Mouse (Mus musculus) hindbrain, embryonic 13.5 days (tissue): ENCODE data around the gene Rad51b. TPM values are rescaled to one million over a fixed set of nuclear protein-coding genes. Genes with fewer than 3 reads are reported as not detected.

Experiments used
- ATAC-seq: fragments of 200-750 bp; cut with Nextera tagmentation; 2 replicates; pipeline ENCODE4 v1.8.0; 2017; ENCODE audit warnings: moderate TSS enrichment; ENCODE audit not compliant: low FRiP score
- H3K27ac ChIP-seq: fragments of 300-500 bp; sonication (generic); 2 replicates; pipeline ENCODE4 v1.5.1; 2015; ENCODE audit warnings: inconsistent platforms, mild to moderate bottlenecking, moderate library complexity
- H3K27me3 ChIP-seq: fragments of 300-500 bp; sonication (generic); 2 replicates; pipeline ENCODE4 v1.6.1; 2015; ENCODE audit warnings: mild to moderate bottlenecking, inconsistent platforms
- H3K36me3 ChIP-seq: fragments of 300-500 bp; sonication (generic); 2 replicates; pipeline ENCODE4 v1.6.1; 2015; ENCODE audit warnings: mild to moderate bottlenecking, inconsistent platforms
- H3K4me1 ChIP-seq: fragments of 300-500 bp; sonication (generic); replicated peaks from 2 replicates; pipeline ENCODE4 v1.6.1; 2015; ENCODE audit warnings: inconsistent platforms
- H3K4me2 ChIP-seq: fragments of 300-500 bp; sonication (generic); 2 replicates; pipeline ENCODE4 v1.6.1; 2015; ENCODE audit warnings: inconsistent platforms, mild to moderate bottlenecking, moderate library complexity
- H3K4me3 ChIP-seq: fragments of 300-500 bp; sonication (generic); 2 replicates; pipeline ENCODE4 v1.5.1; 2015; ENCODE audit warnings: mild to moderate bottlenecking, inconsistent platforms
- H3K9ac ChIP-seq: fragments of 300-500 bp; sonication (generic); 2 replicates; pipeline ENCODE4 v1.6.1; 2015; ENCODE audit warnings: mild to moderate bottlenecking, inconsistent platforms
- H3K9me3 ChIP-seq: fragments of 300-500 bp; sonication (generic); 2 replicates; pipeline ENCODE4 v1.6.1; 2016; ENCODE audit warnings: inconsistent platforms
- WGBS: fragments of 180-500 bp; shearing (Covaris S2); methylation state at CpG from one replicate; pipeline ENCODE4 v1.1.7; 2015; 5-methylcytosine and 5-hydroxymethylcytosine counted together
- polyA plus RNA-seq: library from polyadenylated mRNA; unstranded; fragments of >200 nt; fragmentation: Nextera tagmentation; extraction: Ambion mirVana; gene quantifications from 2 replicates; pipeline ENCODE4 v1.2.1, GENCODE M21; 2015

Rad51b gene
- polyA plus RNA-seq, 1 experiment from 2014 or later, result 2.4 TPM

DNA sequence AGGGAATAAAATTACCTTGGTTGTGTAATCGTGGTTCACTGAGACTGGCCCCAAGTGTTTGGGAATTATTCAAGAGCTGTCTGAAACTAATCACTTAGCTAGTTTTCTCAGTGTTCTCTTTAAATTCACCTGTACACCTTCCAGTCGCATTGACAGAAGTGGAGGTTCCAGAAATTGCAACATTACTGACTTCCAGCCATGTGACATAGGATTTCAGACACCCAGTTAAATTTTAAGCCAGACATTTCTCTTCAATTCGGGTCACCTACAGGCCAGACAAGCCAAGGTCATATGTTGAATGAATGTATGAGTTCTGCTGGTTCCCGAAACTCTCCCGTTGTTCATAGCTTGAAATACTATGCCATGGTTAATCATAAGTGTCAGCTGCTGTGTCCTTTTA, 260.8 kb downstream of the Rad51b start:
- Histone ChIP-seq H3K4me3 (no peak overlapping the region), H3K36me3 (no peaks in the 10 kb centered on the region), H3K9ac (no peak overlapping the region), H3K4me1 (no peaks in the 10 kb centered on the region), H3K4me2 (no peak overlapping the region), H3K27ac (no peak overlapping the region), H3K9me3 (no peaks in the 10 kb centered on the region), H3K27me3 (no peaks in the 10 kb centered on the region)
- WGBS, result 83% methylated on average over 5 of the region's 5 CpGs
- no peak for ATAC-seq

DNA sequence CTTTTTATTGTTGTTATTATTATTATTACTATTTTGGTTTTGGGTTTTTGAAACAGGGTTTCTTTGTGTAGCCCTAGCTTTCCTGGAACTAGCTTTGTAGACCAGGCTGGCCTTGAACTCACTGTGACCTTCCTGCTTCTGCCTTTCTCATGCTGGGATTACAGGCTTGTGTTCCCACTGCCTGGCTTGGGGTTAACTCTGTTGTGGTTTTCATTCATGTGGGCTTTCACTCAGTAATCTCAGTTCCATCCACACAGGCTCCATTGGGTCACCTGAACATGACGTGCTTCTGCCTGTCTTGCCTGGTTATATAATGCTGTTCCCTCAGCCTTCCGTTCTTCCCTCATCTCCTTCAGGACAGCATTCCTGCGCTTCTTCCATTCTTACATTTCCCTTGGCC, 261.6 kb downstream of the Rad51b start:
- no peak overlapping the region for H3K4me3 ChIP-seq
- no peak overlapping the region for H3K27ac ChIP-seq
- H3K4me1 ChIP-seq, result no peaks in the 10 kb centered on the region
- H3K9me3 ChIP-seq, result no peaks in the 10 kb centered on the region
- ATAC-seq, result no peak
- no peak overlapping the region for H3K4me2 ChIP-seq
- H3K9ac ChIP-seq, result no peak overlapping the region
- no peaks in the 10 kb centered on the region for H3K27me3 ChIP-seq
- H3K36me3 ChIP-seq, result no peaks in the 10 kb centered on the region
- 93% methylated on average over 3 of the region's 3 CpGs for WGBS

DNA sequence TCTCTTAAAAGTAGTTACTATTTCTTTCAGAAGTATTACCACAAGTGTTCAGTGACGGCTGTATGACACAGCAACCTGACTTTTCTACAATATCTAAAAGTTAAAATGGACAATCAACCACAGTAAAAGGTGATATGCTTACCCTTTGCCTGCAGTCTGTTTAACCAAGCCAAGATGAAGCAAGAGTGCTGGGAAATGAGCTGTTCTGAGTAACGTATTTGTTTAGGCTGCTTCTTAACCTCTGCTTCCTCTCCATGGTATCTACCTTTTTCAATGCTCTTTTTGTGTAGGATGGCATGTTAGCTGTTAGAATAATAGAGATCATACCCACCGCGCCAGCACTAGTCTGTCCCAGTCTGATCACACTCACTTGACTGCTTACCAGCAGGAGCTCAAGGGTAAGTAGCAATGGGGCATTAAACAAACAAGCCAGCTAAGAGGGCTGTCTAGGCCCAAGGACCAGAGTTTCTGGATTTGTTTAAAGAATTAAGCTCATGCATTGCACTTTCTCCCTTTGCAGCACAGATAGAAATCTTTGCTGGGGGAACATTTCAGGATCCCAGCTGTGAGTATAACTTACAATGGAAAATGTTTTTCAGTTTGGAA, 262.4 kb downstream of the Rad51b start:
- no peak for ATAC-seq
- no peak overlapping the region for H3K27ac ChIP-seq
- no peak overlapping the region for H3K4me3 ChIP-seq
- H3K9ac ChIP-seq, result no peak overlapping the region
- no peaks in the 10 kb centered on the region for H3K4me1 ChIP-seq
- WGBS, result 67% methylated on average over 4 of the region's 4 CpGs
- no peaks in the 10 kb centered on the region for H3K9me3 ChIP-seq
- H3K36me3 ChIP-seq, result no peaks in the 10 kb centered on the region
- no peaks in the 10 kb centered on the region for H3K27me3 ChIP-seq
- no peak overlapping the region for H3K4me2 ChIP-seq

DNA sequence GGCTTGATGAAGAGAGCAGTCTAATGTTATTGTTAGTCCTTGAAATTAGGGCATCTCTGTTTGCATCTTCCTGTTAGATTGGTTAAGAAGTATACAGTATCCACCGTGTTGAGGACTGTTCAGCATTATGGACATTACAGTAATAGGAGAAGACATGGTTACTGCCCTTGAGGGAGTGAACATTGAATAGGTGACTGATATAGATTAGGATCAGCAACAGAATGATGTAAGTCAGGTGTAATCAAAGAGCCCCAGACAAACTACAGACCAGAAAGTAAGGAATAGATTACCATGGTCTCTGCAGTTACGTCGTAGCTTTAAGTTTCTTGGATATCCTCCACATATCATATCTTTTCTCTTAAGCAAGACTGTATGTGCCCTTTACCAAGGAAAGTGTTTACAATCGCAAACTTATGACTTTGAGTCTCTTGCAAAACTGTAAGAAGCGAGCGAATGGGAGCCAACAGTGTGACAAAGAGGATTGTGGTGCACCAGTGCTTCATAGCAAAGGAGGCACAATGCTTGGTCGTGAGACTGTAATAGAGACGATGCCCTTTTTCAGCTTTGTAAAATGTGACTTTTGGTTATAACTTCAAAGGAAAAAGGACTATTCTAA, 263.1 kb downstream of the Rad51b start:
- Histone ChIP-seq H3K27me3 (no peaks in the 10 kb centered on the region), H3K9me3 (no peaks in the 10 kb centered on the region), H3K4me1 (no peaks in the 10 kb centered on the region), H3K4me2 (no peak overlapping the region), H3K9ac (no peak overlapping the region), H3K27ac (no peak overlapping the region), H3K4me3 (no peak overlapping the region), H3K36me3 (no peaks in the 10 kb centered on the region)
- WGBS, result 92% methylated on average over 8 of the region's 8 CpGs
- ATAC-seq, result no peak

DNA sequence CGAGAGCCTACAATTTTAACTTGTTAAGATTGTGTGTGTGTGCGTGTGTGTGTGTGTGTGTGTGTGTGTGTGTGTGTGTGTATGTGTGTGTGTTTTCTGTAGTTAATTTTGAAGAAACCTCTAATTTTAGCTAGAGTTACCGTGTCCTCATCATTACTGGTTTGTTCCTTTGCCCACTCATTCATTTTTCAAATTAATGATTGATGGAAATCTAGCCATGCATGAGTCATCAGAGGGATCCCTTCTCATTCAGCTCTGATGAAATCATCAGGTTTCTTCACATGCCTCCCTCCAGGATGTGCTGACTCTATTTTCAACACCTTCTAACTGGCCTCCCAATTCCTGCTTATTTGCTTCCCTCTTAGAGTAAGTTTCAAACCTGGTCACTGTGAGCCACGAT, 263.8 kb downstream of the Rad51b start:
- H3K4me3 ChIP-seq, result no peak overlapping the region
- H3K9me3 ChIP-seq, result no peaks in the 10 kb centered on the region
- no peak overlapping the region for H3K27ac ChIP-seq
- H3K36me3 ChIP-seq, result no peaks in the 10 kb centered on the region
- no peak overlapping the region for H3K4me2 ChIP-seq
- no peaks in the 10 kb centered on the region for H3K27me3 ChIP-seq
- no peaks in the 10 kb centered on the region for H3K4me1 ChIP-seq
- H3K9ac ChIP-seq, result no peak overlapping the region
- whole genome bisulfite sequencing, result 90% methylated on average over 4 of the region's 4 CpGs
- no peak for ATAC-seq

DNA sequence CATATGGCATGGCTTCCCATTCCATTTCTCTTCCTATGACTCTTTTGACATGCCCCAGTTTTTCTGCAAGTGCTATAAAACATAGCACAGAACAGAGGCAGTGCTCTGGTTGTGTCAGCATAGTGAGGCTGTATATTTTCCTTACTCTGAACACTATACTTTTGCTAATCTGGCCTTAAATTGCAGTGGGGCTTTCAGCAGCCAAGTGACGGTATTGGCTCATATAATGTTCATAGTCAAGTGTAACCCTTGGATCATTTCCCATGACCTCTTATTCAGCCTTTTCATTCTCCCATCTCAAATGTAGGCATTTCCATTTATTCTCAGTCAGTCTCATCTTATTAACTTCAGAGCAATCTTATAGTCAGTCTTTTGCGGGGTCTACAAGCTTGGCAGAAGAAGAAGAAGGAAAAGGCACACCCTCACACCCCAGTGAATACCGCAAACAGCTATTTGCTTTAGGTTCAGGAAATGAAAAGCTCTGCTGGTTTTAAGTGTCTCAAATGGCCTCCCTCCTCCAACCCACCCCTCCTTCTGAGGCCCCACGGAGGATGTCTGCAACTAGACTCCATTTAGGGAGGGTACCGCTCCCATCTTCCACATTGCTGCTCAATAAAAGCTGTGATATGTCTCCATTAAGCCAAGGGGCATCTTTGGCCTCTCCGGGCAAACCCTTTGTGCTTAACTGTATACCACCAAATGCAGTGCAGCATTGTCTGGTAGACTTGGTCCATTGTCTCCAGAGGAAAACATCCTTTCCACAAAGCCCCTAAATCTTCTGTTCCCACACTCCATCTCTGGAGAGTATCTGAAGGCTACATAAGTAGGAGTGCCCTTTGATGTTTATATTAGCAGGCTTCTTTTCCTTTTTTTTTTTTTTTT, 277.3 kb downstream of the Rad51b start:
- 56% methylated on average over 6 of the region's 6 CpGs for WGBS
- Histone ChIP-seq H3K36me3 (no peaks in the 10 kb centered on the region), H3K4me1 (no peaks in the 10 kb centered on the region), H3K4me2 (no peak overlapping the region), H3K4me3 (no peak overlapping the region), H3K9me3 (0 out of 2 replicates have a peak, but pooled peaks cover 5% of the 10 kb centered on the region), H3K27ac (no peak overlapping the region), H3K9ac (no peak overlapping the region), H3K27me3 (no peaks in the 10 kb centered on the region)
- ATAC-seq, result no peak

DNA sequence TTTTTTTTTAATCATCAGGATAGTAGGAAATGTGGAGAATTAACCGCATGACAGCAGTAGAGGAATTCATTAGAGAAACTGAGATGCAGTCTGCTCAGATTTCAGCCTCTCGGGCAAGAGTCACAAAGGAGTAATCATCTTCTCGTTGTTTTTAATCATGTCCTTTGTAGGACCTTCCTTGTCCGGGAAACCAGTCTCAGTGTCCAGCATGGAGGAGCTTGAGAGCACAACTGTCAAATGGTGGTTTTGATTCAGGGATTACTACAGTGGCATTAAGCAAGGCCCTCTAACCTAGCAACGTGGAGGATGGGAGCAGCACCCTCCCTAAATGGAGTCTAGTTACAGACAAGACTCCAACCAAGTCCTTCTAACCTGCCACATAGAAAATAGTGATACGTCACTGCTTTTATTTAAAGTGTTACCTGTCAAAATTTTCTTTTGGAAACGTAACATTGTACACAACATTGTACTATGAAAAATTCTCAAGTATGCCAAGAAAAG, 278.0 kb downstream of the Rad51b start:
- no peaks in the 10 kb centered on the region for H3K4me1 ChIP-seq
- H3K4me2 ChIP-seq, result no peak overlapping the region
- H3K27me3 ChIP-seq, result no peaks in the 10 kb centered on the region
- no peak overlapping the region for H3K4me3 ChIP-seq
- H3K36me3 ChIP-seq, result no peaks in the 10 kb centered on the region
- no peak overlapping the region for H3K9ac ChIP-seq
- WGBS, result 73% methylated on average over 7 of the region's 7 CpGs
- no peak for ATAC-seq
- H3K27ac ChIP-seq, result no peak overlapping the region
- H3K9me3 ChIP-seq, result 0 out of 2 replicates have a peak, but pooled peaks cover 5% of the 10 kb centered on the region

DNA sequence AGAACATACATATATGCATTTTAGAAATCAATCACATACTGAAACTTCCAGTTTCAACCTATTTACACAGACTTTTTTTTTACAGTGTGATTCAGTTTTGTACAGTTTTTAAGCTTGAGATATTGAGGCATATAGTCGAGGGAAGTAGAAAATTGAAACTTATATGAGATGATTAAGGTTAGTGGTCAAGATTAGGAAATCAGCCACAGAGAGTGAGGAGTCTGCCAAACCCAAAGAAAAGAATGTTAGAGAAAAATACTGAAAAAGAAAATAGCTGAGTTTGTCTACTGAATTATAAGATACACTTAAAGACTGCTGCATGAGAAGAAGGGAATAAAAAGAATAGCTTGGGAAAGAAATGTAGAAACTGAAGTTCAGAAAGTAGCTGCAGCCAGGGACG, 280.4 kb downstream of the Rad51b start:
- Histone ChIP-seq H3K9ac (no peak overlapping the region), H3K27ac (no peak overlapping the region), H3K27me3 (no peaks in the 10 kb centered on the region), H3K9me3 (no peaks in the 10 kb centered on the region), H3K4me3 (no peak overlapping the region), H3K36me3 (no peaks in the 10 kb centered on the region), H3K4me2 (no peak overlapping the region), H3K4me1 (no peaks in the 10 kb centered on the region)
- WGBS, result 94% methylated on average over 2 of the region's 2 CpGs
- ATAC-seq, result no peak

DNA sequence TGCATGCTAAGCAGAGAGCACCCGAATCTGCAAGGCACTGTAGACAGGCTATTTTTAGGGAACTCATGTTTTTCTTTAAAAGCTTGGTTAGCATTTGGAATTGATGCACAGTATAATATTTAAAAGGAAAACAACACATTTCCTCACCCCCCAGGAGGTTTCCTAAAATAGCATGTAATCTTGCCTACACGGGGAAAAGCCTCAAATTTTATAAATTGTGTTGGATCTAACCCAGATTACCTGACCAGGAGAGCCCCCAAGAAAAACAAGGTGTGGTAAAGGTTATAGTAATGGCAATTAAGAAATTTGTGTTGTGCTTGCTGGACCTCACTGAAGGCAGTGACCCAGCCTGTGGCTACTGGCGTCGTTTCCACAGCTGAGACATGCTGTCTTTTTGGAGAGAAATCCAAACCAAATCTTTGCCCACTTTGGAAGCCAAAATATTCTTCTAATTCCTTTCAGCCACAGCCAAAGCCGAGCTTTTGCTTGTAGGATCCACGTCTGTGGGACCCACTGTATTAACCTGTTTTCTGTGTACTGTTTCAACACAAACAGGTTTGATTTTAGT, 282.0 kb downstream of the Rad51b start:
- H3K36me3 ChIP-seq, result no peaks in the 10 kb centered on the region
- H3K4me1 ChIP-seq, result no peaks in the 10 kb centered on the region
- H3K27ac ChIP-seq, result no peak overlapping the region
- no peak for ATAC-seq
- H3K9ac ChIP-seq, result no peak overlapping the region
- no peak overlapping the region for H3K4me2 ChIP-seq
- no peaks in the 10 kb centered on the region for H3K27me3 ChIP-seq
- H3K4me3 ChIP-seq, result no peak overlapping the region
- no peaks in the 10 kb centered on the region for H3K9me3 ChIP-seq
- 86% methylated on average over 6 of the region's 6 CpGs for WGBS

DNA sequence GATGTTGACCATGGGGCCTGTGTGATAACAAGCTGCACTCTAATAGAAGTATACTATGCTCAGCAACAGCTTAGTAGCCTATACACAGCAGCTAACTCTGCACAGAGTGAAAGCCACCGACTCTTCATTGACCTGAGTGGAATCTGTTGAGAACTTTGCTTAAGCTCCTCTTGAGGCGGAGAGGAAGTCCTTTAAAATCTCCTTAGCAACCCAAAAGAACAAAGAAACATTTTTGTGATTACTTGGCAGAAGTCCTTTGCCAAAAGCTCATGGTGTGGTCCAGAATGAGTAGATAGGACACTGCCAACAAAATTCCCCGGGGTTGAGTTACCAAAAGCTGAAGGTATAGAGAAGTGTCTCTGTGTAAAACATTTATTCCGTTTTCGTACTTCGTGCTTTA, 282.8 kb downstream of the Rad51b start:
- WGBS, result 87% methylated on average over 6 of the region's 6 CpGs
- Histone ChIP-seq H3K4me1 (no peaks in the 10 kb centered on the region), H3K36me3 (no peaks in the 10 kb centered on the region), H3K4me3 (no peak overlapping the region), H3K9ac (no peak overlapping the region), H3K27me3 (no peaks in the 10 kb centered on the region), H3K4me2 (no peak overlapping the region), H3K27ac (no peak overlapping the region), H3K9me3 (no peaks in the 10 kb centered on the region)
- ATAC-seq, result no peak

DNA sequence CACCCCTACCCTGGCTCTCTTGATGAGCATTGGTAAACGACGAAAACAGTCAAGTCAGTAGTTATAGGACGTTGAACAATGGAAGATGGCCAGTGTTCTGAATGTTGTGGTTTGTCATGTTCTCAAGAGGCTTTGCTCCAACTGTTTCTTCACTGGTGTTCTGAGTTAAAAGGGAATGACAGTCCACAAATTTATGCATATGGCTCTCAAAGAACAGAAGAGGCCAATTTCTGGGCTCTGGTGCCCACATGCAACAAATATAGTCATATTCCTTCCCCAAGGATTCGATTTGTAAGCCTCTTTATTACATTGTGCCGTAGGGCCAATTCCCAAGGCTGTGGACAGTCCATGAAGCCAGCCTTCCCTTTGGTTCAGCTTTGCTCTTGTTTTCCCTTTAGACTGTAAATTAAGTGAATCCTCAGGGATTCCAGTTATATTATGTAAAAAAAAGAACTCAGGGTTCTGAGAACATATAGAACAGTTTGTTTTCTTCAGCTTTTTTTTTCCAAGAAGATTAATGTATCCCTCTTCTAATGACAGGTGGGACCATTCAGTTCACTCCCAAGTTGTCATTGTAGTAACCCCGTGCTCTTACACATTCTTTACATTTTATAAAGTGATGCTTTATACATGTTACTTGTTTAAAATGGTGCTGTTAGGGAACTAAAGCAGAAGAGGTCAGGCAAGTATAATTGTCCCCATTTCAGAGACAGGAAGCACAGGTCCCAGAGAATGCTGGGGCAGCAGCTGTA, 287.6 kb downstream of the Rad51b start:
- Histone ChIP-seq H3K27ac (no peak overlapping the region), H3K4me3 (no peak overlapping the region), H3K27me3 (no peaks in the 10 kb centered on the region), H3K9me3 (no peaks in the 10 kb centered on the region), H3K9ac (no peak overlapping the region), H3K36me3 (no peaks in the 10 kb centered on the region), H3K4me2 (no peak overlapping the region), H3K4me1 (no peaks in the 10 kb centered on the region)
- no peak for ATAC-seq
- WGBS, result 89% methylated on average over 6 of the region's 6 CpGs

DNA sequence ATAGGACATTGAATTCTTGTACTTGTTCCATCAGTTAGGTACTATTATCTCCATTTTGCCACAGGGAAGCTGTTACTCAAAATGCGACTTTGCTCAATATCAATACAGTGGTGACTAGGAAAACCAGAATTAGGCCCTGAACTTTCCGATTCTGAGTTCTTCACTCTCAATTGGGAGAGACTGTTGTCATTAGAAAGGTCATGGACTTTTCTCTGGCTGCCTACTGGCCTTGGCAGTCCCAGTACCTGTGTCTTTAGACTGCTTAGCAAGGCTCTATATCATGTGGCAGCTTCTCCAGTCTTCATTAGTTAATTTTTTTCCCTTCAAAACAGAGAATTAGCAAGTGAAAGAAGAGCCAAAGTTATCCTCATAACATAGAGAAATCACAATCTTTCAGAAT, 288.3 kb downstream of the Rad51b start:
- Histone ChIP-seq H3K9ac (no peak overlapping the region), H3K27me3 (no peaks in the 10 kb centered on the region), H3K4me2 (no peak overlapping the region), H3K36me3 (no peaks in the 10 kb centered on the region), H3K4me1 (no peaks in the 10 kb centered on the region), H3K27ac (no peak overlapping the region), H3K9me3 (no peaks in the 10 kb centered on the region), H3K4me3 (no peak overlapping the region)
- no peak for ATAC-seq
- 97% methylated on average over 2 of the region's 2 CpGs for WGBS
